Mouse (Mus musculus) cerebellum, adult 2 months (tissue): ENCODE data around the gene Denr.

Experiments
- CTCF ChIP-seq: fragments of 200-500 bp; IDR thresholded peaks from 2 replicates; pipeline ENCODE4 v1.5.1; 2011; ENCODE audit warnings: low read depth, mild to moderate bottlenecking, control low read depth, low read length, moderate library complexity, borderline replicate concordance; ENCODE audit not compliant: insufficient read depth
- POLR2A ChIP-seq: fragments of 200-500 bp; IDR thresholded peaks from 2 replicates; pipeline ENCODE4 v1.6.1; 2011; ENCODE audit warnings: low read length, control low read depth, borderline replicate concordance; ENCODE audit not compliant: insufficient read depth

DNA sequence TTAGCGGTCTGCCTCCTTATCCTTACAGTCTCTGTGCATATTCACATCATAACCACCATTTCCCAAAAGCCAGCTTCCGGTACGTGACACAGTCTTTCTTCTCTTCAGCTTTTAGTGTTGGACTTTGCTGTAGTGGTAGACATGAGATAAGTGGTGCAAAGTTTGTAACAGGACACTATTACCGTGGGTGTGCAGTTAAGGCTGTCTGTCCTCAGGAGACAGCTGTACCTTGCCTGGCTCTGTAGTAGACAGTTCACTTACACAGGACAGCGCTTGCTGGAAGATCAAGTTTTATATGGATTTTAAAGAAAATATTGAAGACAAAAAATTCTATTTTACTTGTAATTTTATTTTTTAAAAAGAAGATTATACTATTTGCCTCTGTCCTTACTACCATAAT is 61.5 kb downstream of the Denr start:
- TF ChIP-seq POLR2A (no peak), CTCF (no peak)
